ENCODE assay signal across 13 mouse cellular contexts in the genomic region with DNA sequence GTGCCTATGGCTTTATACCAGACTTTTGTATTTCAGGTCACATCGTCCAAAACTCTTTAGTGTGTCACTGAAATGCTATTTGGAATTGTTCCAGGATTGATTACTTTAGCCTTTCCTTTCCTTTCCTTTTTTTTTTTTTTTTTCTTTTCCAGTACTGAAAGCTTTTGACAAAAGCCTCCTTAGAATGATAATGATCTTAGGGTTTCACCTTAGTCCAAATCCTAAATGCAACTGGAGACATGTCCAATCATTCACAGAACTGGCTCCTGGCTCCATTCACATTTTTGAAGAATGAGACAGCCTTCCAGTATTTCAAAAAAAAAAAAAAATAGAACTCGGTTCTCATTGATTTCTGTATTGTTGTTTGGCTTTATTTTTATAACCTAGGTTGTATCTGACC.
"Had no signal": no experiment of that assay in that cellular context is flagged by ENCODE, and none has a peak within 500 bp of the region (broad histone marks: within the 10 kb centered on the region; RNA-seq: fewer than 3 reads in every experiment).

No protein-coding gene starts in this region.

- H3K4me3 ChIP-seq: limb, embryonic 12.5 days; limb, embryonic 15.5 days; liver, embryonic 13.5 days had no signal

- H3K9ac ChIP-seq: limb, embryonic 12.5 days; limb, embryonic 15.5 days; liver, embryonic 13.5 days had no signal

- H3K27ac ChIP-seq: limb, embryonic 12.5 days; limb, embryonic 15.5 days; liver, embryonic 13.5 days had no signal

- H3K27me3 ChIP-seq: limb, embryonic 12.5 days; limb, embryonic 15.5 days; liver, embryonic 13.5 days had no signal

- H3K4me2 ChIP-seq: limb, embryonic 12.5 days; limb, embryonic 15.5 days; liver, embryonic 13.5 days; midbrain, embryonic 11.5 days had no signal

- H3K9me3 ChIP-seq: limb, embryonic 12.5 days; limb, embryonic 15.5 days; liver, embryonic 13.5 days had no signal

- H3K4me1 ChIP-seq: limb, embryonic 12.5 days; limb, embryonic 15.5 days; liver, embryonic 13.5 days had no signal

- H3K36me3 ChIP-seq: limb, embryonic 12.5 days; limb, embryonic 15.5 days; liver, embryonic 13.5 days had no signal

- DNase-seq: kidney, postnatal 14 days; kidney, postnatal 4 days; left cerebral cortex, postnatal 4 days; liver, embryonic 13.5 days; lung, adult 2 months; lung, postnatal 14 days; lung, postnatal 4 days; midbrain, embryonic 14.5 days; thymus, adult 18-20 months; thymus, postnatal 36 days had no signal
